Mouse (Mus musculus): Measurements from ENCODE around the gene Meig1. TPM values are rescaled to one million over a fixed set of nuclear protein-coding genes. Genes with fewer than 3 reads are reported as not detected.

Gene Meig1
- polyA plus RNA-seq, 1 experiment from 2014 or later, result 4.7 TPM

Other genes with a start within 250 kb of the Meig1 start
- 88.6 and 106 TPM in 2 replicates for gene Nmt2, start 138.4 kb downstream of the Meig1 start, polyA plus RNA-seq (2015; fragmentation: Nextera tagmentation; extraction: Ambion mirVana)
- gene Rpp38, start 90.0 kb downstream of the Meig1 start, polyA plus RNA-seq (2015; fragmentation: Nextera tagmentation; extraction: Ambion mirVana), result 11.6 and 14.1 TPM in 2 replicates
- gene Acbd7, start 86.5 kb downstream of the Meig1 start, polyA plus RNA-seq (2015; fragmentation: Nextera tagmentation; extraction: Ambion mirVana), result 4.3 and 5.2 TPM in 2 replicates
- not detected in 2 replicates for gene Olah, start 25.4 kb downstream of the Meig1 start, polyA plus RNA-seq (2015; fragmentation: Nextera tagmentation; extraction: Ambion mirVana)
- 6.7 and 7.7 TPM in 2 replicates for gene Dclre1c, start 1.5 kb upstream of the Meig1 start, polyA plus RNA-seq (2015; fragmentation: Nextera tagmentation; extraction: Ambion mirVana)
- gene Suv39h2, start 52.4 kb upstream of the Meig1 start, polyA plus RNA-seq (2015; fragmentation: Nextera tagmentation; extraction: Ambion mirVana), result 6.7 and 8.2 TPM in 2 replicates
- 6.6 and 6.9 TPM in 2 replicates for gene Gm45902, start 90.1 kb upstream of the Meig1 start, polyA plus RNA-seq (2015; fragmentation: Nextera tagmentation; extraction: Ambion mirVana)
- 58.0 and 75.0 TPM in 2 replicates for gene Hspa14, start 90.2 kb upstream of the Meig1 start, polyA plus RNA-seq (2015; fragmentation: Nextera tagmentation; extraction: Ambion mirVana)
- 0.19 and 0.28 TPM in 2 replicates for gene Cdnf, start 90.4 kb upstream of the Meig1 start, polyA plus RNA-seq (2015; fragmentation: Nextera tagmentation; extraction: Ambion mirVana)
- gene Fam107b, start 147.8 kb upstream of the Meig1 start, polyA plus RNA-seq (2015; fragmentation: Nextera tagmentation; extraction: Ambion mirVana), result 22.4 and 35.5 TPM in 2 replicates